Mouse (Mus musculus) MEL (cell line): Measurements from ENCODE around the gene Scamp1.

Experiments used
- CHD2 ChIP-seq: IDR thresholded peaks from 2 replicates; pipeline ENCODE4 v1.6.1; 2011; ENCODE audit warnings: low read length, improper control_type of control experiment
- CTCF ChIP-seq, 3 experiments: IDR thresholded peaks in 2 of 3; conservative IDR thresholded peaks in 1 of 3; 2 replicates each; pipeline ENCODE4 v1.5.1; 2011 to 2012; ENCODE audit warnings: low read length in 3 of 3, low read depth in 2 of 3, mild to moderate bottlenecking in 2 of 3, improper control_type of control experiment in 1 of 3, inconsistent platforms in 1 of 3, mixed read lengths in 1 of 3, moderate library complexity in 1 of 3; ENCODE audit not compliant: control insufficient read depth in 1 of 3, insufficient read depth in 1 of 3, poor library complexity in 1 of 3, severe bottlenecking in 1 of 3
- EP300 ChIP-seq, 2 experiments: IDR thresholded peaks; 2 replicates each; pipeline ENCODE4 v1.6.1; 2011; ENCODE audit warnings: improper control_type of control experiment in 2 of 2, low read length in 2 of 2, low read depth in 1 of 2, mild to moderate bottlenecking in 1 of 2
- ETS1 ChIP-seq: IDR thresholded peaks from 2 replicates; pipeline ENCODE4 v1.6.1; 2012; ENCODE audit warnings: low read depth, mild to moderate bottlenecking, inconsistent platforms, low read length, improper control_type of control experiment, moderate library complexity
- HCFC1 ChIP-seq: IDR thresholded peaks from 2 replicates; pipeline ENCODE4 v1.6.1; 2012; ENCODE audit warnings: low read depth, mild to moderate bottlenecking, inconsistent platforms, low read length, improper control_type of control experiment, moderate library complexity
- MAX ChIP-seq: IDR thresholded peaks from 2 replicates; pipeline ENCODE4 v1.6.1; 2011; ENCODE audit warnings: low read length, improper control_type of control experiment
- MXI1 ChIP-seq: IDR thresholded peaks from 2 replicates; pipeline ENCODE4 v1.6.1; 2011; ENCODE audit warnings: mild to moderate bottlenecking, low read depth, low read length, improper control_type of control experiment
- POLR2A ChIP-seq, 2 experiments: IDR thresholded peaks; 2 replicates each; pipeline ENCODE4 v1.6.1; 2011 to 2012; ENCODE audit warnings: low read length in 2 of 2, mild to moderate bottlenecking in 2 of 2, control low read depth in 1 of 2, improper control_type of control experiment in 1 of 2, low read depth in 1 of 2, moderate library complexity in 1 of 2; ENCODE audit not compliant: control insufficient read depth in 1 of 2, insufficient read depth in 1 of 2, poor library complexity in 1 of 2
- RAD21 ChIP-seq: IDR thresholded peaks from 2 replicates; pipeline ENCODE4 v1.6.1; 2011; ENCODE audit warnings: mild to moderate bottlenecking, low read depth, low read length, improper control_type of control experiment
- USF2 ChIP-seq, 2 experiments: IDR thresholded peaks; 2 replicates each; pipeline ENCODE4 v1.6.1; 2011 to 2012; ENCODE audit warnings: improper control_type of control experiment in 2 of 2, low read length in 2 of 2, borderline replicate concordance in 1 of 2, inconsistent platforms in 1 of 2, low read depth in 1 of 2, mild to moderate bottlenecking in 1 of 2; ENCODE audit not compliant: insufficient read depth in 1 of 2
- ZNF384 ChIP-seq: IDR thresholded peaks from 2 replicates; pipeline ENCODE4 v1.6.1; 2012; ENCODE audit warnings: low read depth, mild to moderate bottlenecking, inconsistent platforms, low read length, improper control_type of control experiment

DNA sequence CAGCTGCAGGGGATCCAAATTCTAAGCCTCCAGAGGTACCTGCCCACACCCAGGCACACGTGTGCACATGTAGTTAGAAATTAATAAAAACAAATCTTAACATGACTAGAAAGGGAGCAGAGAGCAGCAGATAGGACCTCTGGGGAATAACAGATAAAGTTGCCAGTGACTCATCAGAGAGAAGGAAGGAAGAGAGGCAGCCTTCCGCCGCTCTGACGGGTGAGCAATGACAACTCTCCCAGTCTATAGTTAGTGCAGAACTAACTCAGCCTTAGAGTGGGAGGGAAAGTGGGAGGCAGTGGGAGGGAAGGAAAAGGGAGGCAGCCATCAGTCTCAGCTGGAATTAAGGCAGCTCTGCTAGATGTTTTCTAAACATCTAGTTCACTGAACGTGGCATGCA lies 21.7 kb downstream of the Scamp1 start:
- TF ChIP-seq EP300 (IDR thresholded peaks at IDR 0.05; ENCODE audit: low read depth in 1 of 2, low read length in 2 of 2) (peak; percentile 57 to 58), CHD2 (no peak), POLR2A (IDR thresholded peaks at IDR 0.05; ENCODE audit: control insufficient read depth in 1 of 2, insufficient read depth in 1 of 2, low read depth in 1 of 2, low read length in 2 of 2, poor library complexity in 1 of 2) (no peak), CTCF (IDR thresholded peaks at IDR 0.05 in 2 of 3, conservative IDR thresholded peaks at IDR 0.05 in 1 of 3; ENCODE audit: control insufficient read depth in 1 of 3, insufficient read depth in 1 of 3, low read depth in 2 of 3, low read length in 3 of 3, poor library complexity in 1 of 3, severe bottlenecking in 1 of 3) (no peak), MAX (no peak), ZNF384 (no peak), HCFC1 (no peak), RAD21 (no peak), ETS1 (peak; percentile 16; the same call in 1 of the 2 replicates), MXI1 (no peak), USF2 (IDR thresholded peaks at IDR 0.05; ENCODE audit: borderline replicate concordance in 1 of 2, insufficient read depth in 1 of 2, low read depth in 1 of 2, low read length in 2 of 2) (no peak)
